In the genomic region with DNA sequence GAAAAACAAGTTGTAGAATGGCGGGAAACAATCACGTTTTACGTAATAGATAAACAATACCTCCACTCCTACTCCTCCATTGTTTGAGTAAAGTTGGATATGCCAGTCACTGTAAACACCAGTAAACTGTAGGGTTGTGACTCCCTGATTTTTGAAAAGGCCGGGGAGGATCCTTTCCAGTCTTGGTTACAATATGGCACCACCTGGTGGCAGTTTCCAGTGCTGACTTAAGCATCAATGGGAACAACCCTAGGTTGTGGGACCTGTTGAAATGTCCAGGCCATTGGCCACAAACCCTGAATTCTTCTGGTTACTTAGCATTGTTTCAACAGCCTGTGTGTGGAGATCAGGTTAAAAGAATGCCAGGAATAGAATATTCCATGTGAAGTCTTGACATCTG, we compare ENCODE assay signal across 10 mouse cellular contexts. TPM values are rescaled to one million over a fixed set of nuclear protein-coding genes. Genes with fewer than 3 reads are reported as not detected.
DNase-seq lines count a peak whose midpoint lies in the region; ATAC-seq and TF ChIP-seq lines count a peak whose summit lies in the region.
"Had no signal": no experiment of that assay in that cellular context is flagged by ENCODE, and none has a peak within 500 bp of the region (broad histone marks: within the 10 kb centered on the region; RNA-seq: fewer than 3 reads in every experiment).

No protein-coding gene starts in this region.

- no peak overlapping the region for H3K9ac ChIP-seq in heart, postnatal 0 days (replicated peaks; ENCODE audit: low read depth, low read length)
- no peak overlapping the region for H3K9ac ChIP-seq in heart, embryonic 12.5 days
- H3K9ac ChIP-seq in midbrain, postnatal 0 days (replicated peaks; ENCODE audit: low read length, poor library complexity, severe bottlenecking): no peak overlapping the region
- H3K9ac ChIP-seq: embryonic facial prominence, embryonic 12.5 days; liver, embryonic 15.5 days had no signal

- no peak for TF ChIP-seq EP300 in heart, postnatal 0 days (IDR thresholded peaks at IDR 0.05; ENCODE audit: low read depth)

- ATAC-seq in heart, postnatal 0 days (ENCODE audit: insufficient read depth, low read depth): no peak
- no peak for ATAC-seq in heart, embryonic 12.5 days (ENCODE audit: insufficient number of reproducible peaks, low FRiP score)
- 0 out of 2 replicates have a peak, but pooled peaks have one; percentile 52 for ATAC-seq in midbrain, postnatal 0 days (ENCODE audit: low FRiP score)

- H3K4me2 ChIP-seq in heart, postnatal 0 days (ENCODE audit: low read depth, low read length): no peak overlapping the region
- no peak overlapping the region for H3K4me2 ChIP-seq in heart, embryonic 12.5 days
- no peak overlapping the region for H3K4me2 ChIP-seq in midbrain, postnatal 0 days (ENCODE audit: low read depth, low read length, poor library complexity, severe bottlenecking)
- H3K4me2 ChIP-seq: embryonic facial prominence, embryonic 12.5 days; liver, embryonic 15.5 days had no signal

- no peak overlapping the region for H3K4me3 ChIP-seq in heart, postnatal 0 days (ENCODE audit: low read depth, low read length)
- H3K4me3 ChIP-seq in heart, embryonic 12.5 days: no peak overlapping the region
- H3K4me3 ChIP-seq in E14TG2a.4 (replicated peaks; ENCODE audit: low read length): no peak overlapping the region
- no peak overlapping the region for H3K4me3 ChIP-seq in midbrain, postnatal 0 days (ENCODE audit: low read depth, low read length)
- H3K4me3 ChIP-seq: embryonic facial prominence, embryonic 12.5 days; liver, embryonic 15.5 days had no signal

- H3K9me3 ChIP-seq in heart, postnatal 0 days (replicated peaks; ENCODE audit: control insufficient read depth, low read length): no peaks in the 10 kb centered on the region
- no peaks in the 10 kb centered on the region for H3K9me3 ChIP-seq in heart, embryonic 12.5 days (replicated peaks)
- no peaks in the 10 kb centered on the region for H3K9me3 ChIP-seq in E14TG2a.4 (ENCODE audit: low read length)
- no peaks in the 10 kb centered on the region for H3K9me3 ChIP-seq in midbrain, postnatal 0 days (ENCODE audit: low read length)
- H3K9me3 ChIP-seq: embryonic facial prominence, embryonic 12.5 days; liver, embryonic 15.5 days had no signal

- peak; percentile 27 for DNase-seq in heart, postnatal 0 days (ENCODE audit: low spot score)
- DNase-seq in adrenal gland, postnatal 36 days: peak; percentile 55 to 62
- peak; percentile 68 for DNase-seq in gastrocnemius, postnatal 10 days
- DNase-seq in left cerebral cortex, adult 11 months (ENCODE audit: low spot score): peak; percentile 25
- peak; percentile 73 for DNase-seq in midbrain, postnatal 0 days (ENCODE audit: low spot score)
- no peak for DNase-seq in spleen, adult 18-20 months

- H3K36me3 ChIP-seq in heart, postnatal 0 days (replicated peaks; ENCODE audit: control insufficient read depth, insufficient read depth, low read length): peaks cover 13% of the 10 kb centered on the region
- peaks cover 15% of the 10 kb centered on the region for H3K36me3 ChIP-seq in heart, embryonic 12.5 days
- no peaks in the 10 kb centered on the region for H3K36me3 ChIP-seq in E14TG2a.4 (ENCODE audit: insufficient read depth, low read length)
- no peaks in the 10 kb centered on the region for H3K36me3 ChIP-seq in midbrain, postnatal 0 days (ENCODE audit: insufficient read depth, low read length)
- H3K36me3 ChIP-seq: embryonic facial prominence, embryonic 12.5 days; liver, embryonic 15.5 days had no signal

- H3K27ac ChIP-seq in heart, postnatal 0 days (ENCODE audit: low read depth): no peak overlapping the region
- no peak overlapping the region for H3K27ac ChIP-seq in heart, embryonic 12.5 days (ENCODE audit: poor library complexity, severe bottlenecking)
- H3K27ac ChIP-seq in midbrain, postnatal 0 days (ENCODE audit: low read depth, low read length): no peak overlapping the region
- H3K27ac ChIP-seq: embryonic facial prominence, embryonic 12.5 days; liver, embryonic 15.5 days had no signal

- peak; percentile 68 for TF ChIP-seq CTCF in heart, postnatal 0 days (IDR thresholded peaks at IDR 0.05; ENCODE audit: low read depth)
- TF ChIP-seq CTCF in E14TG2a.4 (conservative IDR thresholded peaks at IDR 0.05; ENCODE audit: low read length): peak; percentile 65
- peak; percentile 84 for TF ChIP-seq CTCF in midbrain, postnatal 0 days (IDR thresholded peaks at IDR 0.05)

- 53% methylated on average over 4 of the region's 4 CpGs for WGBS in heart, postnatal 0 days
- 46% methylated on average over 4 of the region's 4 CpGs for WGBS in heart, embryonic 12.5 days
- WGBS in midbrain, postnatal 0 days: 62% methylated on average over 4 of the region's 4 CpGs

- H3K27me3 ChIP-seq in heart, postnatal 0 days (ENCODE audit: control insufficient read depth, insufficient read depth, low read length): no peaks in the 10 kb centered on the region
- no peaks in the 10 kb centered on the region for H3K27me3 ChIP-seq in heart, embryonic 12.5 days (replicated peaks)
- no peaks in the 10 kb centered on the region for H3K27me3 ChIP-seq in E14TG2a.4 (ENCODE audit: insufficient read depth, low read length)
- H3K27me3 ChIP-seq in midbrain, postnatal 0 days (ENCODE audit: insufficient read depth, low read length): no peaks in the 10 kb centered on the region
- H3K27me3 ChIP-seq: embryonic facial prominence, embryonic 12.5 days; liver, embryonic 15.5 days had no signal

- no peaks in the 10 kb centered on the region for H3K4me1 ChIP-seq in heart, postnatal 0 days (ENCODE audit: control insufficient read depth, insufficient read depth)
- no peaks in the 10 kb centered on the region for H3K4me1 ChIP-seq in heart, embryonic 12.5 days (replicated peaks)
- H3K4me1 ChIP-seq in E14TG2a.4 (replicated peaks; ENCODE audit: low read depth, low read length): no peaks in the 10 kb centered on the region
- H3K4me1 ChIP-seq in midbrain, postnatal 0 days (ENCODE audit: insufficient read depth, low read length): no peaks in the 10 kb centered on the region
- H3K4me1 ChIP-seq: embryonic facial prominence, embryonic 12.5 days; liver, embryonic 15.5 days had no signal

RNA-seq across cellular contexts. Expression of a gene that starts 43.5 kb away (rescaled TPM):
- 3.0 and 4.0 TPM in 2 replicates for total RNA-seq in heart, postnatal 0 days (2014; rRNA removed; ENCODE audit: low replicate concordance)
- polyA plus RNA-seq in heart, postnatal 0 days (2015; fragmentation: Nextera tagmentation; extraction: Ambion mirVana): 1.9 and 2.4 TPM in 2 replicates
- polyA plus RNA-seq in heart, embryonic 12.5 days (2016; fragmentation: Nextera tagmentation; extraction: Ambion mirVana): 5.7 and 6.0 TPM in 2 replicates
- total RNA-seq in adrenal gland, postnatal 36 days (2021): 10 to 100 TPM; 15.5 to 20.6 TPM
- 1 to 10 TPM; 6.1 to 8.3 TPM for total RNA-seq in gastrocnemius, postnatal 10 days (2021)
- total RNA-seq in midbrain, postnatal 0 days (2014; rRNA removed): 7.5 and 7.9 TPM in 2 replicates
- polyA plus RNA-seq in midbrain, postnatal 0 days (2015; fragmentation: Nextera tagmentation; extraction: Ambion mirVana): 2.1 and 2.7 TPM in 2 replicates

Comparison
In these comparisons a context has a peak if more than half of its experiments do, and no peak if none do; other contexts are left out.
1. DNase-seq: peak in heart, postnatal 0 days (single experiment), adrenal gland, postnatal 36 days (2 of 2), gastrocnemius, postnatal 10 days (single experiment), left cerebral cortex, adult 11 months (single experiment) and midbrain, postnatal 0 days (single experiment); none in spleen, adult 18-20 months (0 of 2).
2. Peak in every context shown above with its lines, with median percentiles within 50 percentile points of each other: CTCF ChIP-seq.